Mouse (Mus musculus): Measurements from ENCODE around the gene Cenpf. TPM values are rescaled to one million over a fixed set of nuclear protein-coding genes. Genes with fewer than 3 reads are reported as not detected.

Gene Cenpf
- 1.4 and 2.4 TPM in 2 replicates for polyA plus RNA-seq (2012)

DNA sequence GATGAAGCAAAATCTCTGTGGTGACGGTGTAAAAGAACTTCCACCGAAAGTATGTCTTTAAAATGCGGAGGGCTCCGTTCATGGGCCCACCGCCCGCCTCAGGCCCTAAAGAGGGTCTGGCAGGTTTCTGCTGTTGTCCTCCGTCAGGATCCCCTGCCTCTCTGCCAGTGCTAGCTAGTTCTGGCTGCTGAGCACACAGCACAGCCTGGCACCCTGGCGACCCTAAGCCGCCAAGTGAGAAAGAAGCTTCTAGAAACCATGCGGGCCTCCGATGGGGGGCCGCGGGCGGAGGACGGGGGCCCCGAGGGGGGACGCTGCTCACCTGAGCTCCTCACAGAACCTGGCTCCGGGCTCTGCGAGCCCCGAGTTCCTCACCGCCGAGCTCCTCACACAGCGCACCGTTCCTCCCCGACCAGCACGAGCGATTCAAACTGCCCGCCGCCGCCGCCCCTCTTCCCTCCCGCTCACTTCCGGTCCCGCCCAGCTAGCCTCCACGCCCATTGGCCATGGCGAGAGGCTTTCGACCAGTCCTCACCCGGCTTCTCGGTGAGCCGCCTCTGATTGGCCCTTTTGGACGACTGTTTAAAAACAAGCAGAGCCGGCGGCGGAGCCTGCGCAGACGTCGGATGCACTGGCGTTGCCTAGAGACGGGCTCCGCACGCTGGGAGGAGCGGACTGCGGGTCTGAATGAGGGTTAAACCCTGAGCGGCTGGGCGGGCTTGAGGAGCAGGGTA lies at the start of gene Cenpf:
Cenpf (minus strand) TSS at position 433 of the 734 bp plus-strand sequence.

DNA sequence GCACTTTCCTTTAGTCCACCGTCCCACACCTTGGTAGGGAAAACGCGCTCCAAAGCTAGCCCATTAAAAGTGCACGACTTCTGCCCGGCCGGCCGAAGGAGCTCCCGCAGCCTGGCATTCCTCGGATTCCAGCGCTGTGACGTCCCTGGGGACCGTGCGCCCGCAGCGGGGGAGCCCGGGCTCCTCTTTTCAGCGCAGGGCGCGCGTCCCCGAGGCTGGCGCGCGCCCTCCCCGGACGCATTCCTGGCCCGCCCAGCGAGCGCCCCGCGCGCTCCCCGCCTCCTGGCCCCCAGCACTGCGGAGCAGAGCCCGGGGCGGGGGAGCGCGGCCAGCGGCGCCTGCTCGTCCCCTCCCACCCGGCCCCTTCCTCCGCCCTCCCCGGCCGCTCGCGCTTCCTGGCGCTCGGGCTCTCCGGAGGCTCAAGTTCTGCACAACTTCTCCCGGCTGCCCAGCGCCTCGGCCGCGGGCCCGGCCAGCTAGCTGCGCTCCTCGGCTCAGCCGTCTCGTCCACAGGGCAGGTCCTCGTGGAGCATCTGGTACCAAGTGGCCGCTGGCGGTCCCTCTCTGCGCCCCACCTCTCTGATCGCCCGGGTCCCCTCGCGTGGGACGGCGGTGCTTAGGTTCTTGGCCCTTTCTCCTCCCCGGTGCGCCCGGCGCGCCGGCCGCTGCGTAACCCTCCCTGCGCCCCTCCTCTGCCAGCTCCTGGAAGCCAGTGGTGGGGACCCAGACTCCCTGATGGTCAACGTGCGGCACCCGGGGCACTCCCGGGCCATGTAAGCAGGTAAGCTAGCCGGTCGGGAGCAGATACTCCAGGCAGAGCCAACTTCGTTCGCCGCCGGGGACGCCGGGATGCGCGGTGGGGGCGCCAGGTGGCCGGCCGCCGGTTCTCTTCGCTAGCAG lies 40.2 kb upstream of the Cenpf start, which contains the start of gene Ptpn14:
Ptpn14 (plus strand) TSS at position 385 of the 900 bp plus-strand sequence.

Other genes with a start within 250 kb of the Cenpf start
- gene Ptpn14, start 40.2 kb upstream of the Cenpf start, polyA plus RNA-seq (2012): 2.0 and 2.5 TPM in 2 replicates
- 24.7 and 34.3 TPM in 2 replicates for gene Smyd2, start 234.3 kb upstream of the Cenpf start, polyA plus RNA-seq (2012)

All from megakaryocyte-erythroid progenitor cell, adult 5 weeks (primary cell).